Mouse (Mus musculus): ENCODE measurements at regions not wholly inside any gene's neighbourhood (a gene's known extent, or its start where the extent isn't known, plus 50 kb on each side); places are given as distances from the start of the nearest gene placed in this dataset.
"Not testable (repeated sequence)": the region's sequence is repeated elsewhere in the genome, so short reads cannot be mapped to it uniquely, and the experiment has no call there.

GRCm38 (mm10) chr10:120284785-120285184 is 57.9 kb downstream of the Llph start:
- H3K36me3 ChIP-seq (ENCODE audit: control insufficient read depth, insufficient read depth, low read length): no peaks in the 10 kb centered on the region
- H3K27ac ChIP-seq (replicated peaks; ENCODE audit: low read depth, low read length): 0 out of 2 replicates have a peak overlapping the region, but pooled peaks have one; percentile 16
- WGBS: 10% methylated on average over 6 of the region's 6 CpGs
- no peak overlapping the region for H3K4me3 ChIP-seq (ENCODE audit: low read depth, low read length)
- ATAC-seq (ENCODE audit: insufficient number of reproducible peaks, low FRiP score, low TSS enrichment, low read depth) (peak; percentile 54; the same call in 1 of the 2 replicates), DNase-seq (ENCODE audit: low spot score) (peak; percentile 61)
- H3K4me1 ChIP-seq (ENCODE audit: control insufficient read depth, insufficient read depth, low read length): peaks cover 5% of the 10 kb centered on the region; the same call in 1 of the 2 replicates
- no peak overlapping the region for H3K9ac ChIP-seq (ENCODE audit: low read length)
- no peaks in the 10 kb centered on the region for H3K9me3 ChIP-seq (ENCODE audit: control insufficient read depth, low read length)
- no peak overlapping the region for H3K4me2 ChIP-seq (ENCODE audit: low read depth, severe bottlenecking)
- no peaks in the 10 kb centered on the region for H3K27me3 ChIP-seq (ENCODE audit: control insufficient read depth, insufficient read depth, low read length)

- no peak overlapping the region for H3K27ac ChIP-seq (replicated peaks; ENCODE audit: low read depth, low read length)
- H3K27me3 ChIP-seq (ENCODE audit: control insufficient read depth, insufficient read depth, low read length): no peaks in the 10 kb centered on the region
- H3K4me2 ChIP-seq (ENCODE audit: low read depth, severe bottlenecking): no peak overlapping the region
- H3K9ac ChIP-seq (ENCODE audit: low read length): no peak overlapping the region
- 96% methylated on average over 3 of the region's 3 CpGs for WGBS
- ATAC-seq (ENCODE audit: insufficient number of reproducible peaks, low FRiP score, low TSS enrichment, low read depth) (no peak), DNase-seq (ENCODE audit: low spot score) (no peak)
- no peaks in the 10 kb centered on the region for H3K36me3 ChIP-seq (ENCODE audit: control insufficient read depth, insufficient read depth, low read length)
- H3K4me3 ChIP-seq (ENCODE audit: low read depth, low read length): no peak overlapping the region
- no peaks in the 10 kb centered on the region for H3K9me3 ChIP-seq (ENCODE audit: control insufficient read depth, low read length)
- H3K4me1 ChIP-seq (ENCODE audit: control insufficient read depth, insufficient read depth, low read length): peaks cover 5% of the 10 kb centered on the region; the same call in 1 of the 2 replicates
Measured at GRCm38 (mm10) chr10:120291912-120292311, 65.0 kb downstream of the Llph start.

- not testable (repeated sequence) for H3K9me3 ChIP-seq (ENCODE audit: control insufficient read depth, low read length); H3K4me3 ChIP-seq (ENCODE audit: low read depth, low read length); H3K4me2 ChIP-seq (ENCODE audit: low read depth, severe bottlenecking); ATAC-seq (ENCODE audit: insufficient number of reproducible peaks, low FRiP score, low TSS enrichment, low read depth); H3K27ac ChIP-seq (replicated peaks; ENCODE audit: low read depth, low read length); DNase-seq (ENCODE audit: low spot score); H3K36me3 ChIP-seq (ENCODE audit: control insufficient read depth, insufficient read depth, low read length); H3K27me3 ChIP-seq (ENCODE audit: control insufficient read depth, insufficient read depth, low read length); H3K9ac ChIP-seq (ENCODE audit: low read length)
- WGBS: 90% methylated on average over 13 of the region's 13 CpGs
- H3K4me1 ChIP-seq (ENCODE audit: control insufficient read depth, insufficient read depth, low read length): peaks cover 11% of the 10 kb centered on the region
Measured at GRCm38 (mm10) chr10:120293381-120293780, 66.5 kb downstream of the Llph start.

GRCm38 (mm10) chr10:120294487-120294886 is 67.6 kb downstream of the Llph start:
- 0 out of 2 replicates have a peak, but pooled peaks have one; percentile 39 for ATAC-seq (ENCODE audit: insufficient number of reproducible peaks, low FRiP score, low TSS enrichment, low read depth)
- H3K36me3 ChIP-seq (ENCODE audit: control insufficient read depth, insufficient read depth, low read length): no peaks in the 10 kb centered on the region
- H3K4me3 ChIP-seq (ENCODE audit: low read depth, low read length): no peak overlapping the region
- H3K4me1 ChIP-seq (ENCODE audit: control insufficient read depth, insufficient read depth, low read length): peaks cover 12% of the 10 kb centered on the region
- H3K27me3 ChIP-seq (ENCODE audit: control insufficient read depth, insufficient read depth, low read length): no peaks in the 10 kb centered on the region
- DNase-seq (ENCODE audit: low spot score): no peak
- no peak overlapping the region for H3K9ac ChIP-seq (ENCODE audit: low read length)
- H3K27ac ChIP-seq (replicated peaks; ENCODE audit: low read depth, low read length): no peak overlapping the region
- WGBS: 44% methylated on average over 9 of the region's 9 CpGs
- no peaks in the 10 kb centered on the region for H3K9me3 ChIP-seq (ENCODE audit: control insufficient read depth, low read length)
- H3K4me2 ChIP-seq (ENCODE audit: low read depth, severe bottlenecking): no peak overlapping the region

GRCm38 (mm10) chr10:120297311-120297710 is 70.4 kb downstream of the Llph start:
- no peak overlapping the region for H3K27ac ChIP-seq (replicated peaks; ENCODE audit: low read depth, low read length)
- ATAC-seq (ENCODE audit: insufficient number of reproducible peaks, low FRiP score, low TSS enrichment, low read depth): no peak
- DNase-seq (ENCODE audit: low spot score): no peak
- no peak overlapping the region for H3K4me3 ChIP-seq (ENCODE audit: low read depth, low read length)
- peaks cover 12% of the 10 kb centered on the region for H3K4me1 ChIP-seq (ENCODE audit: control insufficient read depth, insufficient read depth, low read length)
- H3K9ac ChIP-seq (ENCODE audit: low read length): no peak overlapping the region
- H3K4me2 ChIP-seq (ENCODE audit: low read depth, severe bottlenecking): no peak overlapping the region
- H3K36me3 ChIP-seq (ENCODE audit: control insufficient read depth, insufficient read depth, low read length): no peaks in the 10 kb centered on the region
- H3K27me3 ChIP-seq (ENCODE audit: control insufficient read depth, insufficient read depth, low read length): no peaks in the 10 kb centered on the region
- no peaks in the 10 kb centered on the region for H3K9me3 ChIP-seq (ENCODE audit: control insufficient read depth, low read length)

GRCm38 (mm10) chr10:120298293-120298927 is 71.5 kb downstream of the Llph start:
- Histone ChIP-seq H3K27ac (replicated peaks; ENCODE audit: low read depth, low read length) (no peak overlapping the region), H3K4me3 (ENCODE audit: low read depth, low read length) (no peak overlapping the region), H3K9me3 (ENCODE audit: control insufficient read depth, low read length) (no peaks in the 10 kb centered on the region), H3K4me1 (ENCODE audit: control insufficient read depth, insufficient read depth, low read length) (peaks cover 12% of the 10 kb centered on the region), H3K36me3 (ENCODE audit: control insufficient read depth, insufficient read depth, low read length) (no peaks in the 10 kb centered on the region), H3K4me2 (ENCODE audit: low read depth, severe bottlenecking) (no peak overlapping the region), H3K27me3 (ENCODE audit: control insufficient read depth, insufficient read depth, low read length) (no peaks in the 10 kb centered on the region), H3K9ac (ENCODE audit: low read length) (no peak overlapping the region)
- ATAC-seq (ENCODE audit: insufficient number of reproducible peaks, low FRiP score, low TSS enrichment, low read depth) (no peak), DNase-seq (ENCODE audit: low spot score) (no peak)
- 78% methylated on average over 14 of the region's 14 CpGs for WGBS

GRCm38 (mm10) chr10:120306010-120306409 is 79.1 kb downstream of the Llph start:
- H3K9ac ChIP-seq (ENCODE audit: low read length): no peak overlapping the region
- no peaks in the 10 kb centered on the region; the same call in 1 of the 2 replicates for H3K4me1 ChIP-seq (ENCODE audit: control insufficient read depth, insufficient read depth, low read length)
- H3K4me3 ChIP-seq (ENCODE audit: low read depth, low read length): no peak overlapping the region
- whole genome bisulfite sequencing: 54% methylated on average over 5 of the region's 5 CpGs
- H3K9me3 ChIP-seq (ENCODE audit: control insufficient read depth, low read length): no peaks in the 10 kb centered on the region
- ATAC-seq (ENCODE audit: insufficient number of reproducible peaks, low FRiP score, low TSS enrichment, low read depth): no peak
- DNase-seq (ENCODE audit: low spot score): peak; percentile 54
- H3K27me3 ChIP-seq (ENCODE audit: control insufficient read depth, insufficient read depth, low read length): no peaks in the 10 kb centered on the region
- H3K4me2 ChIP-seq (ENCODE audit: low read depth, severe bottlenecking): no peak overlapping the region
- H3K27ac ChIP-seq (replicated peaks; ENCODE audit: low read depth, low read length): no peak overlapping the region
- no peaks in the 10 kb centered on the region for H3K36me3 ChIP-seq (ENCODE audit: control insufficient read depth, insufficient read depth, low read length)

- H3K9ac ChIP-seq (ENCODE audit: low read length): no peak overlapping the region
- H3K4me1 ChIP-seq (ENCODE audit: control insufficient read depth, insufficient read depth, low read length): no peaks in the 10 kb centered on the region; the same call in 1 of the 2 replicates
- no peak overlapping the region for H3K4me2 ChIP-seq (ENCODE audit: low read depth, severe bottlenecking)
- WGBS: 52% methylated on average over 5 of the region's 5 CpGs
- ATAC-seq (ENCODE audit: insufficient number of reproducible peaks, low FRiP score, low TSS enrichment, low read depth) (no peak), DNase-seq (ENCODE audit: low spot score) (no peak)
- no peaks in the 10 kb centered on the region for H3K36me3 ChIP-seq (ENCODE audit: control insufficient read depth, insufficient read depth, low read length)
- H3K27me3 ChIP-seq (ENCODE audit: control insufficient read depth, insufficient read depth, low read length): no peaks in the 10 kb centered on the region
- H3K27ac ChIP-seq (replicated peaks; ENCODE audit: low read depth, low read length): no peak overlapping the region
- no peak overlapping the region for H3K4me3 ChIP-seq (ENCODE audit: low read depth, low read length)
- H3K9me3 ChIP-seq (ENCODE audit: control insufficient read depth, low read length): no peaks in the 10 kb centered on the region
Measured at GRCm38 (mm10) chr10:120308681-120309080, 81.8 kb downstream of the Llph start.

All from limb, embryonic 11.5 days (tissue).